Mouse (Mus musculus): ENCODE data around the gene Gm28038. TPM values are rescaled to one million over a fixed set of nuclear protein-coding genes. Genes with fewer than 3 reads are reported as not detected.

The Gm28038 gene
- polyA plus RNA-seq, 1 experiment from 2014 or later, result not detected

DNA sequence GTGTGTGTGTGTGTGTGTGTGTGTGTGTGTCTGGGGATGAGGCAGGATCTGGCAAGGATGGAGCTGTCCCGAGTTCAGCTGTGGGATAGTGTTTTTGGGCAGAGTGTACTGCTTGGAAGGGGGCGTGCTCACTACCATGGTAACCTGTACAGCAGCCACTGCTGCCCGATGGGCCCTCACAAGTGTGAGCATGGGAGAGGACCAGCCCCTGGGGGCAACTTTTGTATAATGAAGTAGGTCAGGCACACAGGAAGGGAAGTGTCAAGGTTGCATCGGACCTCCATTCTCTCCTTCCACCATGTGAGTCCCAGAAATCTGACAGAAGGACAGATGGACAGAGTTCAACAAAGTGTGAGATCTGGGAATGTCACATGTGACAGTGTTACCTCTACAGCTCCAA, 33.2 kb upstream of the Gm28038 start:
- H3K36me3 ChIP-seq, result peaks cover 82% of the 10 kb centered on the region
- no peak for ATAC-seq (ENCODE audit: low FRiP score)
- no peak overlapping the region for H3K4me3 ChIP-seq
- no peak overlapping the region for H3K4me2 ChIP-seq
- H3K9ac ChIP-seq, result no peak overlapping the region
- no peaks in the 10 kb centered on the region for H3K27me3 ChIP-seq
- no peak overlapping the region for H3K27ac ChIP-seq
- H3K9me3 ChIP-seq, result no peaks in the 10 kb centered on the region
- peaks cover 25% of the 10 kb centered on the region for H3K4me1 ChIP-seq (replicated peaks)
- WGBS, result 80% methylated on average over 4 of the region's 4 CpGs

DNA sequence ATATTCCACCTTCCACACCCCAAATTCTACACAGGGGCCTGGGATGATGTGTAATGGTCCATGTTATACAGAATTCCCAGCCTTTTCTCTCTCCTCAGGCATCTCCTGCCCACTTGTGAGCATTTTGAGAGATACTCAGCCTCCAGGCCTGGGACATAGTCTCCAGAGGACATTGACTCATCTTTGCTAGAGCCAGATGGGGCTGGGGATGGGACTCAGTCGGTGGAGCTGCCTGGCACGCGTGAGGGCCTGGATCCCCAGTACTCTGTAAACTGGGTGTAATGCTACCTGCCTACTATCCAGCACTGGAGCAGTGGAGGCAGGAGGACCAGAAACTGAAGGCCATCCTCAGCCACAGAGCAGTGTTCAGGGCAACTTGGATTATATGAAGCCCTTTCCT, 31.7 kb upstream of the Gm28038 start:
- Histone ChIP-seq H3K4me1 (replicated peaks) (peaks cover 21% of the 10 kb centered on the region), H3K4me3 (no peak overlapping the region), H3K36me3 (peaks cover 80% of the 10 kb centered on the region), H3K27me3 (no peaks in the 10 kb centered on the region), H3K9me3 (no peaks in the 10 kb centered on the region), H3K4me2 (no peak overlapping the region), H3K27ac (no peak overlapping the region), H3K9ac (no peak overlapping the region)
- ATAC-seq (ENCODE audit: low FRiP score), result no peak
- WGBS, result 93% methylated on average over 3 of the region's 3 CpGs

DNA sequence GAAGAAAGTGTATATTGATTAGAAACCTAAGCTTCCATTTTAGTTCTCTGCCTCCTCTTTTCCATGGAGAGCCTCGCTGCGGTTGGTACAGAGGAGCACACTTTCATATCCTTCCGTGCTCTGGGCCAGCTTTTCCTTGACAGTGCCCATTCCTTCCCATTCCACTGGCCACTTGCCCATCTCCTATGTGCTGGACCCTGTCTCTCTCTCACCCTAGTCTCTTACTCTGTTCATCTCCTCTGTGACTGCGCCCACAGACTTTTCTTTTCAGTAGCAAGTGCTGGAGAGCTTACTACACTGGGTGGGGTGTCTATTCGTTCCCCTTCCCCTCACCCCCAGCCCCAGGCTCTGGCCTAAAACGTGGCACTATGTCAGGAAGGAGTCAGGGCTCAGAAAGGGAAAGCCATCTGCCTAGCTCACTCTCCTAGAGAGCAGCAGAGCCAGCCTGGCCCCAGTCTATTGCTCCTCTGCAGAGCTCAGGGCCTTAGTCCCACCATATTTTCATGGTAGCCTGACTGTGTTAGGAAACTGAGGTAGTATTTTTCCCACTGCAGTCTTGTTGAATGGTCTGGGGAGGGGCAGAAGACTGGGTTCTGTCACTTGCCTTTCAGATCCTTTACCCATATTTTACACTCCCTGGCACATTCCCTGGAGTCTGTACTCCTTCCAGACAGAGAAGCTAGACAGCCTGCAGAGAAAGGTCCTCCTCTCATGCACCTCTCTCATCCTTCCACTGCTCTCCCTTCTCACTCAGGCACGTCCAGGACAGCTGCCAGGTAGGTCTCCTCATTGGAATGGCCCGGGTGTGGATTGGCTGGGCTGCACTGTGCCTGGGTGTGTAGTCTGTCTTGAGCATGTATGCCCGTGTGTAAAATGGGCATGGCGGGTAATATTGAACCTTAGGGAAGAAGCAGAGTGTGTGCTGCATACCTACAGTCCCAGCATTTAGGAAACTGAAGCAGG, 30.4 kb upstream of the Gm28038 start:
- no peak overlapping the region for H3K4me3 ChIP-seq
- no peak overlapping the region for H3K9ac ChIP-seq
- WGBS, result 88% methylated on average over 10 of the region's 10 CpGs
- H3K4me1 ChIP-seq (replicated peaks), result peaks cover 17% of the 10 kb centered on the region
- H3K4me2 ChIP-seq, result no peak overlapping the region
- no peak overlapping the region for H3K27ac ChIP-seq
- H3K9me3 ChIP-seq, result no peaks in the 10 kb centered on the region
- H3K27me3 ChIP-seq, result no peaks in the 10 kb centered on the region
- no peak for ATAC-seq (ENCODE audit: low FRiP score)
- peaks cover 83% of the 10 kb centered on the region for H3K36me3 ChIP-seq

DNA sequence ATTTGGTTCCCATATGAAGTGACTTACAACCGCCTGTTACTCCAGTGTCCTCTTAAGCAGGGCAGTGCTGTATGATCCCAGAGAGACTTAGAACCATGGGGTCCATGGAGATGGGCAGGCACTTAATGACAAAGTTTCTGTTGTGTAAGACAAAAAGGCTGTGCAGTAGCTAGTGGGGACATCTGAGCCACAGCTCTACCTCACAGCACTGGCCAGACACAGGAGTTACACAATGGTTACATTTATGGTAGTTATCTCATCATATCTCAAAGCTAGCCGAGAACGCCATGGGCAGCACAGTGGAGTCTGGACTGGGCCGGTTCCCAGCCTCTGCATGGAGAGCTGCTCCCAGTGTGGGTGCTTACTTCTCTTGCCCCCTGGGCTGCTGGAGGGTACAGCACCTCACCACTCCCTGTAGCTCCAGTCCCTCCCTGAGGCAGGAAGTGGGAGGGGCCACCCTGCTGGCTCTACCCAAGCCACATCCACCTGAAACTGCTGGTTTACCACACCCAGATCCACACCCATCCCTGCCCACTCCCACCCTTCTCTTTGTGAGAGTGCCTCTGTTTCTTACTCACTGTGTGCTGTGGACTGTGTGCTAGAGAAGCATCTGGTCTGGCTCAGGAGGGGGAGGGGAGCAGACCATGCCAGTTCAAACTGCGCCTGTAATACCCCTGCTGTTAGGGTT, 29.3 kb upstream of the Gm28038 start:
- WGBS, result 87% methylated on average over 5 of the region's 5 CpGs
- Histone ChIP-seq H3K27ac (no peak overlapping the region), H3K9ac (peak overlapping the region; percentile 39; the same call in 1 of the 2 replicates), H3K27me3 (no peaks in the 10 kb centered on the region), H3K4me3 (no peak overlapping the region), H3K9me3 (no peaks in the 10 kb centered on the region), H3K4me1 (replicated peaks) (peaks cover 17% of the 10 kb centered on the region), H3K4me2 (no peak overlapping the region), H3K36me3 (peaks cover 83% of the 10 kb centered on the region)
- ATAC-seq (ENCODE audit: low FRiP score), result no peak

DNA sequence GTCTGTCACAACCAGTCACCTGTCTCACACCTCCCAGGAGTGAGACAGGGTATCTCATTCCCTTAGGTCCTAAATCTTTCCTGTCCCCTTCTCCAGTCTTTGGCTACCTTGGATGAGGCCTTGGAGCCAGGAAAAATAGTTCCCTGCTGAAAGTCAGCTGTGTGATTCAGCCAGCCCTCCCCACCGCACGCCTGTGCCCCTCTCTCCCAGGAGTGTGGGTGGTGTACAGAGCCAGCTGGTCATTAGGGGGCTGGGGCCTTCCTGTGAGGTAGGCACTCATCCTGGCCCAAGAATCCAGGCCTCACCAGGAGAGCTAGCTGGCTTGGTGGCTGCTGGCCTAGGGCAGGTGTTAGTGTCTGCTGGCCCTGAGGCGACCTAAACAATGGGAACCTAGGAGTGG, 28.3 kb upstream of the Gm28038 start:
- 90% methylated on average over 3 of the region's 3 CpGs for WGBS
- H3K9me3 ChIP-seq, result no peaks in the 10 kb centered on the region
- H3K27me3 ChIP-seq, result no peaks in the 10 kb centered on the region
- peaks cover 93% of the 10 kb centered on the region for H3K36me3 ChIP-seq
- no peak overlapping the region for H3K4me3 ChIP-seq
- no peak overlapping the region for H3K9ac ChIP-seq
- H3K27ac ChIP-seq, result no peak overlapping the region
- H3K4me2 ChIP-seq, result no peak overlapping the region
- ATAC-seq (ENCODE audit: low FRiP score), result no peak
- H3K4me1 ChIP-seq (replicated peaks), result peaks cover 11% of the 10 kb centered on the region

DNA sequence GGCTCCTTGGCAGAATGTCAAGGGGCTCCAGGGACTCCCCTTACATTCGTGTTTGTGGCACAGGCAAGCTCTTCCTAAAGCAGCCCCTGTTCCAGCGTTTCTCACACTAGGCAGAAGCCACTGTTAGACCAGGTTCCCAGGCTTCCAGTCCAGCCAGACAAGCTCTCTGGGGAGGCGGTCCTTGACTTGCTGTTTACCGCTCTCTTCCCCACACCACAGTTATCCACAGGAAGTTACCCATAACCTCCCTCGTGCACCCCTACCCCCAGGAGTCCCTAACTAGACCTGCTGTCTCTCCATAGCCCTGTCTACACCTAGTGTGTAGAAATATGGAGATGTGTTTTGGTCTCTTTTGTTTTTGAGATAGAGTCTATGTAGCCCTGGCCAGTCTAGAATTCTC, 27.0 kb upstream of the Gm28038 start:
- peaks cover 95% of the 10 kb centered on the region for H3K36me3 ChIP-seq
- no peaks in the 10 kb centered on the region for H3K27me3 ChIP-seq
- H3K9ac ChIP-seq, result no peak overlapping the region
- H3K9me3 ChIP-seq, result no peaks in the 10 kb centered on the region
- no peak for ATAC-seq (ENCODE audit: low FRiP score)
- H3K4me2 ChIP-seq, result no peak overlapping the region
- 88% methylated on average over 5 of the region's 5 CpGs for WGBS
- no peak overlapping the region for H3K4me3 ChIP-seq
- no peak overlapping the region for H3K27ac ChIP-seq
- peaks cover 22% of the 10 kb centered on the region for H3K4me1 ChIP-seq (replicated peaks)

DNA sequence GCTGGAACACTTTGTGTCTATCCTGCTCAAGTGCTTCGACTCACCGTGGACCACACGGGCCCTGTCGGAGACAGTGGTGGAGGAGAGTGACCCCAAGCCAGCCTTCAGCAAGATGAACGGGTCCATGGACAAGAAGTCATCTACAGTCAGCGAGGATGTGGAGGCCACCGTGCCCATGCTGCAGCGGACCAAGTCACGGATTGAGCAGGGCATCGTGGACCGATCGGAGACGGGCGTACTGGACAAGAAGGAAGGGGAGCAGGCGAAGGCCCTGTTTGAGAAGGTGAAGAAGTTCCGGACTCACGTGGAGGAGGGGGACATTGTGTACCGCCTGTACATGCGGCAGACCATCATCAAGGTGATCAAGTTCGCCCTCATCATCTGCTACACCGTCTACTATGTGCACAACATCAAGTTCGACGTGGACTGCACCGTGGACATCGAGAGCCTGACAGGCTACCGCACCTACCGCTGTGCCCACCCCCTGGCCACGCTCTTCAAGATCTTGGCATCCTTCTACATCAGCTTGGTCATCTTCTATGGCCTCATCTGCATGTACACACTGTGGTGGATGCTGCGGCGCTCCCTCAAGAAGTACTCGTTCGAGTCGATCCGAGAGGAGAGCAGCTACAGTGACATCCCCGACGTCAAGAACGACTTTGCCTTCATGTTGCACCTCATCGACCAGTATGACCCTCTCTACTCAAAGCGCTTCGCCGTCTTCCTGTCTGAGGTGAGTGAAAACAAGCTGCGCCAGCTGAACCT, 25.0 kb upstream of the Gm28038 start:
- peaks cover 95% of the 10 kb centered on the region for H3K36me3 ChIP-seq
- no peak overlapping the region for H3K9ac ChIP-seq
- WGBS, result 97% methylated on average over 42 of the region's 42 CpGs
- H3K27me3 ChIP-seq, result no peaks in the 10 kb centered on the region
- H3K9me3 ChIP-seq, result no peaks in the 10 kb centered on the region
- no peak overlapping the region for H3K27ac ChIP-seq
- H3K4me1 ChIP-seq (replicated peaks), result peaks cover 33% of the 10 kb centered on the region
- no peak for ATAC-seq (ENCODE audit: low FRiP score)
- no peak overlapping the region for H3K4me2 ChIP-seq
- H3K4me3 ChIP-seq, result no peak overlapping the region

DNA sequence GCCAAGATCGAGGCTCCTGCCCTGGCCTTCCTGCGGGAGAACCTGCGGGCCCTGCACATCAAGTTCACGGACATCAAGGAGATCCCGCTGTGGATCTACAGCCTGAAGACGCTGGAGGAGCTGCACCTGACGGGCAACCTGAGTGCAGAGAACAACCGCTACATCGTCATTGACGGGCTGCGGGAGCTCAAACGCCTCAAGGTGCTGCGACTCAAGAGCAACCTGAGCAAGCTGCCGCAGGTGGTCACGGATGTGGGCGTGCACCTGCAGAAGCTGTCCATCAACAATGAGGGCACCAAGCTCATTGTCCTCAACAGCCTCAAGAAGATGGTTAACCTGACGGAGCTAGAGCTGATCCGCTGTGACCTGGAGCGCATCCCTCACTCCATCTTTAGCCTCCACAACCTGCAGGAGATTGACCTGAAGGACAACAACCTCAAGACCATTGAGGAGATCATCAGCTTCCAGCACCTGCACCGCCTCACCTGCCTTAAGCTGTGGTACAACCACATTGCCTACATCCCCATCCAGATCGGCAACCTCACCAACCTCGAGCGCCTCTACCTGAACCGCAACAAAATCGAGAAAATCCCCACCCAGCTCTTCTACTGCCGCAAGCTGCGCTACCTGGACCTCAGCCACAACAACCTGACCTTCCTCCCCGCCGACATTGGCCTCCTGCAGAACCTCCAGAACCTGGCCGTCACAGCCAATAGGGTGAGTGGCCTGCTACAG, 24.1 kb upstream of the Gm28038 start:
- 97% methylated on average over 30 of the region's 30 CpGs for WGBS
- ATAC-seq (ENCODE audit: low FRiP score), result no peak
- H3K36me3 ChIP-seq, result peaks cover 94% of the 10 kb centered on the region
- no peak overlapping the region for H3K4me3 ChIP-seq
- no peak overlapping the region for H3K4me2 ChIP-seq
- no peak overlapping the region for H3K9ac ChIP-seq
- no peaks in the 10 kb centered on the region for H3K9me3 ChIP-seq
- peaks cover 31% of the 10 kb centered on the region for H3K4me1 ChIP-seq (replicated peaks)
- H3K27ac ChIP-seq, result no peak overlapping the region
- no peaks in the 10 kb centered on the region for H3K27me3 ChIP-seq

DNA sequence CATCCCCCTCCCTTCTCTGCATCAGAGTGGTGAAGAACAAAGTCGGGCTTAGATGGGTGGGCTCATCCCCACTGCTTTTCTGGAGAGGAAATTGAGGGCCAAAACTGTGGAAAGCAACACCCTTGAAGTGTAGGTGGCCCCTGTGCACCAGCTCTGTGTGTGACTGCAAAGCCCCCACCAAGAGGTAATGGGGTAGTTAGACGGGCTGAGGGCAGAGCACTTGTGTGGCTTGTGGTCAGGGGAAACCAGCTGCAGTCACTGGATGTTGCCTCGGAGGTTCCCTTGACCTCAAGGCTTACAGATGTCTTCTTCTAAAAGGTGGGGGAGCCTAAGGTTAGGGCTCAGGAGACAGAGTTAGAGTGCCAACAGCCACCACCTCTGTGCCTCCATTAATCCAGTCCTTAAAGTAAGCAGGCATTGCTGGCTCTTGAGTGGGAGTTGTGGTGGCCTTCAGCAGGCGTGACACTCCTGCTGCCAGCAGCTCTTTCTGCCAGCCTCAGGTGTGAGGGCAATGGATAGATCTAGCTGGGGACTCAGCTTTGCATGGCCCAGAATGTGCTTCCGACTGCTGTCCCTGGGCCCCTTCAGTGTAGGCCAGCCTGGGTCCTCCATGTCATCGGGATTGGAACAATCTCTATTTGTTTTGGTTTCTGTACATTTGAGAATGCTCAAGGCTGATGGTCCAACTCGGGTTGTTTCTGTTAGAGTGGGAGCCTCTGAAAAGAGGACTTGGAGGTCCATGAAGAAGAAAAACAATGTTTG, 23.0 kb upstream of the Gm28038 start:
- no peak for ATAC-seq (ENCODE audit: low FRiP score)
- no peak overlapping the region for H3K27ac ChIP-seq
- no peaks in the 10 kb centered on the region for H3K27me3 ChIP-seq
- peaks cover 93% of the 10 kb centered on the region for H3K36me3 ChIP-seq
- no peak overlapping the region for H3K4me3 ChIP-seq
- 86% methylated on average over 7 of the region's 7 CpGs for WGBS
- H3K9me3 ChIP-seq, result no peaks in the 10 kb centered on the region
- no peak overlapping the region for H3K9ac ChIP-seq
- H3K4me1 ChIP-seq (replicated peaks), result peaks cover 34% of the 10 kb centered on the region
- H3K4me2 ChIP-seq, result no peak overlapping the region

DNA sequence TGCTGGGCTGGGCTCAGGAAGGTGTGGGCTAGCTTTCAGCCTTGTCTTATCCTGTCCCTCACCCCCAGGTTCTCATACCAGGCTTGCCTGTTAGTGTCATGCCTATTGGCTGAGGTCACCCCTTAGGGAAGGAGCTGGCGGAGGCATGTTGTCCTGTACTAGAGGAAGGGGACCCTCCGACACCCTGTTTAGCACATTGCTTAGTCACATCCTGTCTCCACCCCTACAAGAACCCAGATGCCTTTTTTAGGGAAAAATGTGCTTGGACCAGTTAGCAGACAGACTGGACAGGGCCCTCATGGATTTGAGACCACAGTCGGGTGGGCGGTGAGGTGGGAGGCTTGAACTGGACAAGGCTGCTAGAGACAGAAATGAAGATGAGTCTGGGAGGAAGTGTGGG, 22.2 kb upstream of the Gm28038 start:
- Histone ChIP-seq H3K36me3 (peaks cover 94% of the 10 kb centered on the region), H3K27me3 (no peaks in the 10 kb centered on the region), H3K9ac (no peak overlapping the region; the same call in 1 of the 2 replicates), H3K27ac (no peak overlapping the region), H3K4me2 (no peak overlapping the region), H3K4me3 (no peak overlapping the region), H3K4me1 (replicated peaks) (peaks cover 41% of the 10 kb centered on the region), H3K9me3 (no peaks in the 10 kb centered on the region)
- WGBS, result 90% methylated on average over 4 of the region's 4 CpGs
- ATAC-seq (ENCODE audit: low FRiP score), result no peak
